Mouse (Mus musculus) frontal cortex, postnatal 36 days (tissue): ENCODE data around the gene Scly.
A peak's percentile ranks its signal among the peaks of the same experiment; 100 is the strongest.

Experiments used
- DNase-seq, 2 experiments: peaks; one replicate each; pipeline ENCODE4 v3.0.0; 2022; ENCODE audit warnings: low spot score in 2 of 2

Scly gene

DNA sequence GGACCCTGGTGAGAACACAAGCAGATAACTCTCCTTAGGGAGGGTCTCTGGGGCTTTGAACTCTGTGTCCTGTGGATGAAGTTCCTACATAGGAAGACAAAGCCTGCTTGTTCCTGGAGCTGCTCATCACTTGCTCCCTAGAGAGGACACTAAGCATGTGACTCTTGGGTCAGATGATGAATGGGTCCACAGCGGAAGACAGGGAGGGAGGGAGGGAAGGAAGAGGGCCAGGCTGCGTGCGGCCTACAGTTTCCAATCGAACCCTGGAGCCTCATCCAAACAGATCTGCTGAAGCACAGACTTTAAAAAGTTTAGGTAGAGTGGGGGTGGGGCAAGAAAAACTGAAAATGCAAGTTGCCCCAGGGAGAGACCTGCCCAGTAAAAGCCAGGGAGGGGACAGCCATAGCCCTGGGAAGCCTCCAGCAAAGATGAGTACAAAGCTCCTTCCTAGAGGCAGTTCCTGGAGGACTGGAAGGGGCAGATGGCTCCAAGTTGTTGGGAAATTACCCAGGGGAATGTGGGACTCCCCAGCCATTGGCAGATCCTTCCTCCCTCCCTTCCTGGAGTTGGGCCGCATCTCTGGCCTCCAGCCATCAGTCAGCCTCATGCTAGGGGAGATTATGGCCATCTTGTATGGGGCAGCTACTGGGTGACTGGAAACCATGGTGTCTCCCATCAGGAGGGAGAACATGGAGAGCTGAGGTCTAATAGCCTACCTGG lies 1.7 kb downstream of the Scly start:
- DNase-seq = no peak

DNA sequence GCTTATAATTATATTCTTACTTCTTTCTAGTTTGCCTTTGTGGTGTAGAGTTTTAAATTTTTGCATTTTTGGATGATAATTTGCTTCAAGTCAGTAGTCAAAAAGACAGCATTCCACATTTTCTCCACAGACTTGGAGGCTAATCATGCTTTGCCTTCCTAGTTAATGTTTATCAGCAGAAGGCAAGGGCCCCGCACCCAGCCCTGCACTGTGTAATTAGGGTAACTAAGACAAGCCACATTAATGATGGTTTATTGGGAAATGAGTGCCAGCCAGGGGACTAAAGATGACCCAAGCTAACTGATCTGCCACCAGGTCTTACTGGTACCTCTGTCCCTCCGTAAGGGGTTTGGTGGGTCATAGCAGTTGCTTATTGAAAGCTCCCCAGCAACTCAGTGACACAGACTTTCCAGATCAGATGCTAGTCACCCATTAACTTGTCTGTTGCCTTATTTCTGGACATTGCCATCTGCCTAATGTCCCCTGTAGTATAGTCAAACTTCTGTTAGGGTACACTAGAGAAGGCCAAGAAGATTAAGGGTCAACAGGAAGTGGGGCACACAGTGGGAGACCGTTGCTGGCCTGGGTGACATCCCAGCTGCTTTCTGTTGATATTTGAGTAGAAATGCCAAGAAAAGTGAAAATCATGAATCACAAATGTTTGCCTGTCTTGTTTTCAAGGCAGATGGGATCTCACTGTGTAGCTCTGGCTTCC lies 3.2 kb downstream of the Scly start:
- DNase-seq = no peak

DNA sequence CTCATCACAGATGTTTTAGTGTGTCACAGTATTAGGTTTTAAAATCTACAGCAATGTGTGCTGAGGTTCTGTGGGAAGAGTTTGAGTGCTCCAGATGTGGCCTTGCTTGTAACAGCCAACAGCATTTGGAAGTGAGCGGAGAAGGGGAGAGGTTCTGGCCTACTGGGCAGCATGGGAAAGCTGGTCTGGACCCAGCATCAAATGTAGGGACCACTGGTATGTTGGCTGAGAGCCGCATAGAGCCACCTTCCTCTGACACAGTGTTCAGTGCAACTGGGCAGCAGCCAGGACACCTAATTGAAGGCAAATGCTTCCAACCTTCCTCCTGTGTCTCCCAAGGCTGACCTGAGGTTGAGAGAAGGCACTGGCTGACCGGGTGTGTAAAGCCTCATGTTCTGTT lies 3.9 kb downstream of the Scly start:
- no peak for DNase-seq

DNA sequence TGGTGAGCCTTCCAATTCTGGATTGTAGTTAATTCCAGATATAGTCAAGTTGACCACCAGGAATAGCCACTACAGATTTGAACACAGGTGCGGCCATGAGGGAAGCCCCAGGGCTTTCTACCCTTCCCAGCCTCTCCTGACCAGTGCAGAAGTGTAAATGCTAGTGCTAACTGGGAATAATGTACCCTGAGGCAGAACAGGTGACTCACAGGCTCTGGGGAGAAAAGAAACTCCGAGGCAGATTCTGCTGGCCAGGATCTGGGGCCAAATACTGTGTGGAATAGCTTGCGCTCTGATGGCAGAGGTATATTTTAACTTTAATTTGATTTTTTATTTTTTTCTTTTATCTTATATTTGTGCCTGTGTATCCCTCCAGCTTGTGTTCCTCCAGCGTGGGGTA lies 6.5 kb downstream of the Scly start:
- DNase-seq = no peak

DNA sequence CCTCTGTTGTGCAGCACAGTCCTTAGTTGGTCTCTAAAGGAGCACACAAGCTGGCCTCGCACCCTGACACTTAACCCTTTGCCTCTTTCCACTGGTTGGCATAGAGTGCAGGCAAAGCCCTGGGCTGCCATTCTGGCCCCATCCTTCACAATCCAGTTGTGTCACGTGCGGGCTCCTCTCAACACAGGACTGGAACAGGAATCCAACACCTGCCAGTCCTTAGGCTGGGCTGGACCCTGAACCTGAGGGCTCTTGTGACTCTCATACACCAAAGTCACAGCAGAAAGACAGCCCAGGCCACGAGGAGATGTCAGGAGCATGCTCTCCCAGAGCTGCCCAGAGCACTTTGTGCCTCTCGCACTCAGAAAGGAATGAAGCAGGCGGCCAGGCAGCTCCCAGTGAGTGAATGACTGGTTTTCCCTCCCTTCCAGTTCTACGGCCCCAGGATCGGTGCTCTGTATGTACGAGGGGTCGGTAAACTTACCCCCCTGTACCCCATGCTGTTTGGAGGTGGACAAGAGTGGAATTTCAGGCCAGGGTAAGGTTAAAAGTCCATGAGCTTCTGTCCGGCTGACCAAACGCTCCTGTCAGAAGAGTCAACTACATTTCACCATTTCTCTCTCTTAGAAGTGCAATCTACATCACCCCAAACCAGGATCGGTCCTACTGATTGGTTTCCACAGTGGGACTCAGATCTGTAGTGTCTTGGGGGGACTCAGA lies 11.4 kb downstream of the Scly start:
- no peak for DNase-seq

DNA sequence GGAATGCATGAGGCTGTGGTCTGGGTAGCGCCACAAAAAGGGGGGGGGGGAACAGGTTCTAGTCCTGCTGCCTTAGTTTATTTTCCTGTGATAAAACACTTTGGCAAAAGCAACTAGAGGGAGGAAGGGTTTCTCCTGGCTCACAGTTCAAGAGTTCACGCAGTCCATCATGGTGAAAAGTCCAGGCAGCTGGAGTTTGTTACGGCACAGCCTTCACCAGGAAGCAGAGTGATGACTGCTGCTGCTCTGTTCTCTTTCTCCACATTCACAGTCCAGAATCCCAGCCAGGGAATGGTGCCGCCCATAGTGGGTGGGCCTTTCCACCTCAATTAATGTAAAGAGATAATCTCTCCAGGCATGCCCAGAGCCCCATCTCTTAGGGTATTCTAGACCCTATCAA lies 14.1 kb downstream of the Scly start:
- DNase-seq = no peak

DNA sequence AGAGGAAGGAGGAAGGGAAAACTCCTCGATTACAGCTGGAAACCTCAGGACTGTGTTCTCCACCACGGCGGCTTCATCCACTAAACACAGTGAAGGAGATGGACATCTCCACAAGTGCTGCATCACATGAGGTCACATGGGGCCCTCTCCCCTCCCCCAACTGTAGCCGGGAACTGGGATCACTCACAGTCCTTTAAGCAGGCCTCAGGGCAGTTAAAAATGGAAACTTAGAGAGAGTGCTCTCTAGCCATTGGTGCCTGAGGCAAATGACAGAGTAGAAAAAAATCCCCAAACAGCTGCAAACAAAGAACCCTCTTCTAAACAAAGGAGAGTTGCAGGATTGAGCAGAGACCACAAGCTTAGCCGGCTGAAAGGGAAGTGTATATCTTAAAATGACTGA lies 15.1 kb downstream of the Scly start:
- no peak for DNase-seq

DNA sequence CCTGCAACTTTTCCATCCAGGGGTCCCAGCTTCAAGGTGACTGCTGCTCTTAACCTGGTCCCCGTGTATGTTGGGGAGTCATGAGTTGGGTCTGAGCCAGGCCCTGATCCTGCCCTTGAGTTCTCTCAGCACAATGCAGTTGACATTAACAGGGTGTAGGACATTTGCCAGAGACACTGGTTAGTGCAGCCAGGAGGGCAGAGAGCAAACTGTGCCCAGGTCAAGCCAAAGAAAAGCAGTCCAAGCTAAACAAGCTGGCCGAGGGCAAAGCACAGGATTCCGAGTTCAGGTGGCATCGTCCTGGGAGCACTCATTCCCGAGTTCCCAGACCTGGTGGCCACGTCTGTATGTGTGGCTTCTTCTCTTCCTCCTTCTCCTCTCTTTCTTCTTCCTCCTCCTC lies 19.5 kb downstream of the Scly start:
- DNase-seq = no peak

DNA sequence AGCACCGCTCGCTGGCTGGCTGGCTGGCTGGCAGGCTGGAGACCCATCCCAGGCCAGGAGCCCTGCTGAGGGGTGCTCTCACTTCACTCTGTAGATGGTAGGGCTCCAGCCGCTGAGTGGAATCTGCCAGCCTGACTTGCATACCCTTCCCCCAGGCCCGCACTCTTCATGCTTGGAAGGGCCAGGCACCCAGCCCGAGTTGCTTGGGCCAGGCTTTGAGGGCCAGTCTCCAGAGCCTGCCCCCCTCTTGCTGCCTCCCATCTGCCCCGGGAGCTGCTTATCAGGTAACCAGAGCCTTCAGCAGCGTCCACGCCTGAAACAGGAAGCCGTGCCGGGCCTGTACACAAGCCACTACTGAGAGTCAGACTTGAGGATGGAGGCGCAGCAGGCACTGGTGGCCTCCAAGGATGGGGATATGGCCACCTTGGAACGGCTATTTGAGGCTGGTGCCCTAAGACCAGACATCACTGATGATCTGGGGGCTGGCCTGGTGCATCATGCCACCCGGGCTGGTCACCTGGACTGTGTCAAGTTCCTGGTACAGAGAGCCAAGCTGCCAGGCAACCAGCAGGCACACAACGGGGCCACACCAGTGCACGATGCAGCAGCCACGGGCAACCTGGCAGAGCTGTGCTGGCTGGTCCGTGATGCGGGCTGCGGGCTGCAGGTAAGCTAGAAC lies 23.8 kb downstream of the Scly start, which contains the start of gene Espnl:
Gene Espnl (plus strand): TSS at position 316 of the 679 bp plus-strand sequence.
- DNase-seq = no peak

DNA sequence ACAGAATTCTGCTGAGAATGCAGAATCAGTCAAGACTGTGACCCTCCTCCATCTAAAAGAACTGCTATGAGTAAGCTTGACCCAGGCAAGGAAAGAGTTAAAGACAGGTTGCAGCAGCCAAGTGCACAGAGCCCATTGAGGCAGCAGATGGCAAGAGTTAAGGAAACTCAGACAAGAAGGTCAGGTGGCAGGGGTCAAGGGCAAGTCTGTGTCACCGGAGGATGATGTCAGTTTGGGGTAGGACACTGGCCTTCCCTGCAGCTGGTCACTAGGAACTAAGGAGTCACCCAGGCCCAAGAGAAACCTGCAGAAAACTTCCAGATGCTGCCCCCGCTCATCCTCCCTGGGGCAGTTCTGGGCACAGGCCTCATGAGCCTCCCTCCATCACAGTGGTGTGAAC lies 26.5 kb downstream of the Scly start:
- DNase-seq = no peak

DNA sequence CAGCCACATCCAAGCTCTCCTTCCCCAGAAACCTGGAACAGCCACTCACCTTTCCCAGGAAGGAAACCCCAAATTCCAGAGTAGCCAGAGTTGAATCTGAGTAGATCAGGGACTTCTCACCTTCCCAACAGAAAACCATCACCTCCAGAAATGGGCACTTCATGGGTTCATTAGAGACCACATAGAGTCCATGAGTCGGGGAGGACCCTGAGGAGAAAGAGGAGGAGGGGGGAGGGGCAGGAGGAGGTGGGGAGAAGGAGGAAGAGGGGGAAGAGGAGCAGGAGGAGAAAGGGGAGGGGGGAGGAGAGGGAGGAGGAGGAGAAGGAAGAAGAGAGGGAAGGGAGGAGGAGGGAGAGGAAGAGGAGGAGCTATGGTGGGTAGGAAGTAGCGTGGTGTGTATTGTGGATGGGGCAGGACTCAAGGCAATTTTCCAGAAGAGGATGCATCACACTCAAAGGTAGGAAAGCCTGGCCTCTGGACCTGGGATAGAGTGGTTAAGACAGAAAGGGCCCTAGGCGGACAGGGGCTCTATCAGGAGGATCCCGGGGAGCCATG lies 27.4 kb downstream of the Scly start:
- DNase-seq = no peak

DNA sequence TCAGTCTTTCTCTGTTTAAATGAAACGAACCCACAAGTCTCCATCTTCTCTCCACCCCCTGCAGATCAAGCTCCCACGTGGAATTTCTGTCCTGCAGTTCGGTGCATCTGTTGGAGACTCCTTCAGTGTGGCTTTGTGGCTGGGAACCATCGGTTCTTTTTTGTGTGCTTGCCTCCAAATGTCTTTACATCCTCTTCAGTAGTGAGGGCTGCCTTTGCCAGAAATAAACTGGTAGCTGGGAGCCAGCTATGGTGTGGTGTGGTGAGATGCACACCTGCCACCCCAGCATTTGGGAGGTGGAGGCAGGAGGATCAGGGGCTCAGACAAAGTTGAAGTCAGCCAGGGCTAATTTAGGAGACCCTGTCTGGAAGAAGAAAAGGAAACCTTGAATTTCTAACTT lies 34.0 kb downstream of the Scly start:
- peak; percentile 38 to 64 for DNase-seq

DNA sequence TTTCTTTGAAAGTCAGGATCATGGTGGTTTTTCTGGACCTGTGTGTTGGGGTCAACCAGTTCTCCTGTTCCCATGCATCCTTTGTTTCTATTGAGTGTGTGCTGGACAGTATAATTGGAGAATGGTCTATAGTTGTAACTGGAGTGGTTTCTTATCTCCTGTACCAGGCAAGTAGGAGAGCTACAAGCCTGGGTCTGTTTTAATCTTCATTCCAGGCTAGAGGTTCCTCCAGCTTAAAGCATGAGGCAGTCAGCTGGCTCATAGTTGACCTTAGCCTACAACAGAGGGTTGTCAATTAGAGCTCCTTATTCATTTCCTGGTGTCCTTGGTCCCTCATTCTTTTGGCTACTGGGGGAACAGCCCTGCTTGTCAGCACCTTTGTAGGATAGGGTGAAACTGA lies 35.4 kb downstream of the Scly start:
- DNase-seq = no peak

DNA sequence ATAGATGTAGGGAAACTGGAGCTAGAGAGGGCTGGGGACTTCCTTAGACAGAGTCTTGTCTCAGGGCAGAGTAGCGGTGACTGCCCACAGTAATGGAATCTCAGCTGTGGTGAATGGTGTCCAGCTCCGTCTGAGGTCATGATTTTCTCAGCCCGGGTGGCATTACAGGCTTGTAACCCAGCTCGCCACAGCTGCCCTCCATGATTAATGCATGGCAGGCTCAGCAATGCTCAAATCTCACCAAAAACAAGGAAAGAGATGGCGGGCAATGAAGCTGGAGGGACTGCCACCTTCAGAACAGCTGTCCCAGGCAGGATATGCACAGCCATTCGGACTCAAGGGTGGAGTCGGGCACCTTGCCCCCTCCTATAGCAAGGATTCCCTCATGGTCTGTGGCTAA lies 39.2 kb downstream of the Scly start:
- DNase-seq = no peak

DNA sequence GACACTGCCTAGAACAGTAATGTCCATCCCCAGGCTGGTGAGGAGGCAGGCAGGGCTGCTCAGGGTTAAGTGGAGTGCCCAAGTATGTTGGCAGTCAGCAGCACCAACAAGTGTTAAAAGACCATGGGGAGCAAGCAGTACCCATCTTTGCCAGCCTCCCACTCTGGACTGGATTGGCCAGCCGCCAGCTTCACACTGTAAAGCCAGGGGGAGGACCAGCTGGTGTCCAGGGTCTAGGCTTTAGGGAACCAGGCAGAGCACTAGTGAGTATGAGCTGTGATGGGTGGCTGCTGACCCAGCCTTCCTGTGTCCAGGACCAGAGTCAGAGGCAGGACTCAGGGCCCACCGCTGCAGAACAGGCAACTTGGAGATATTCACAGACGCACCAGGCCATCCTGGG lies 45.9 kb downstream of the Scly start:
- peak; percentile 31 to 33 for DNase-seq

DNA sequence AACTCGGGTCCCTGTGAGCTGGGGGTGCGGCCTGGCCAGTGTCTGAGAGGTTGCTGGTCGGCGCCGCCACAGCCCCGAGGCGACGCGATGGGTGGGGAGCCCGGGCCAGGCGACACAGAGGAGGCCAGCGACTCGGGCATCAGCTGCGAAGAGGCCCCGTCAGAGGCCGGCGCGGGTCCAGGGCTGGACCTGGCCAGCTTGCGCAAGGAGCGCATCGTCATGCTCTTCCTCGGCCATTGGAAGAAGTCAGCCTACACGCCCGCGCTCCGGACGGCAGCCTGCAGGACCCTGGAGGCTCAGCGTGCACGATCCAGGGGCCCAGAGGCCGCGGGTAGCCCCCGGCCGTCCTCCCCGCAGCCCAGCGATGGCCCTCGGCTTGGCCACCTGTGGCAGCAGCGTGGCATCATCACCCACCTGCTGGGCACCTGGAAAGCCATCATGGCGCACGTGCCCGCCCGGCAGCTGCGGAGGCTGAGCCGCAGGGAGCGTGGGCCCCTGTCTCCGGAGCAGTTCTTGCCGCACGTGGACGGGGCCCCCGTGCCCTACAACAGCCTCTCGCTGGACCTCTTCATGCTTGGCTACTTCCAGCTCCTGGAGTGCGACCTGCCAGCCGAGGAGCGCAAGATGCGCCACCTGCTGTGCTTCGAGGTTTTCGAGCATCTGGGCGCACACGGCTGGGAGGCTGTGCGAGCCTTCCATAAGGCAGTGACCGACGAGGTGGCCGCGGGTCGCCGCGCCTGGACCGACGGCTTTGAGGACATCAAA lies 47.0 kb downstream of the Scly start:
- DNase-seq = peak in 1 of 2 experiments; percentile 20

DNA sequence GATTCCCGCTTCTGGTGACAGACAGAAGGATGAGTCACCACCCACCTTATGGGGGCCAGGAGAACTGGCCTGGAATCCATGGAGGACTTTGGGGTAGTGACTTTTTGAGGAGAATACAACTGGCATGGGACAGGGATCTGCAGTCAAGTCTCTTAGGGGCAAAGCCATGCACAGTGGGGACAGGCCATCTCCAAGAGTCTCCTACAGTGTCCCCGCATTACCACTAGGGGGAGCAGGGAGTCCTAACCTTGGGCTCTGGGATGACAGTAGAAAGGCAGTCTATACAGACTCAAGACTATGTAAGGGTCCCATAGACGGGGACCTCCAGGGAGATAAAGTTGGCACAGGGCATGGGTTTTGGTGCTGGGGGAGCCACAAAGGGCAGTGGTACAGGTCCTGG lies 48.8 kb downstream of the Scly start:
- DNase-seq = peak; percentile 54 to 64

DNA sequence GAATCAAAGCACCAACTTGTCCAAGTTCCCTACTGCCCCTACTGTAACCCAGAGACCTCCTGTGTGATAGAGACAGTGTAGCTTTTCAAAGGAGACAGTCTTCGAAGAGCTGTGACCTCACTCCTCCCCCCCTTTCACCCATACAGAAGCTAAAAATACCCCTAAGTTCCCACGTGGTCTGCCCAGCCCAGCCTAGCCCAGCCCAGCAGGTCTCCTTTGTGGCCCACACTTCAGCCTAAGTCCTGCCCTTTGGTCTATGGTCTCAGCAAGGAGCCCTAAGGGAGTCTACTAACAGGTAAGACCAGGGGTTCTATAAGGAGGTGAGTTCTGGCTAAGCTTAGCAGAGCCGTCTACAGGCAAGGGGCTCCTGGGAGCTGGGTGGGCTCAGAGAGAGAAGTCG lies 52.7 kb downstream of the Scly start, which contains the start of gene Klhl30:
Gene Klhl30 (plus strand): TSS at position 176 of the 400 bp plus-strand sequence.
- DNase-seq = no peak

DNA sequence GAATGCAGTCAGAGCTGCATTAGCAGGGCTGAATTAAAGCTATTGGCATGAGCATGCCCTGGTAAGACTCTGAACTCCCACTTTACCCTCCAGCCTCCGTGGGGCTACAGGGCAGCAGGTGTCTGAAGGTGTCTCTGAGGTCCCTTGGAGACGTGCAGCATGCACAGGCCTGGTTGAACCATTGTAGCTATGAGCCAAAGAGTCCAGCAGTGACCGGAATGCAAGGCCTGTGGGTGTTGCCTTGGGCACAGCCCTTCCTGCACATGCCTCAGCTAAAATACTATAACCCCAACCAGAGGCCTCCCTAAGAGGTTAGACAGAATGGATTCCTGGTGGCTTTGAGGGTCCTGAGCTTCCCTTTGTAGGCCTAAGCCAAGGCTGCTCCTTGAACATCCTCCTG lies 53.1 kb downstream of the Scly start:
- no peak for DNase-seq

DNA sequence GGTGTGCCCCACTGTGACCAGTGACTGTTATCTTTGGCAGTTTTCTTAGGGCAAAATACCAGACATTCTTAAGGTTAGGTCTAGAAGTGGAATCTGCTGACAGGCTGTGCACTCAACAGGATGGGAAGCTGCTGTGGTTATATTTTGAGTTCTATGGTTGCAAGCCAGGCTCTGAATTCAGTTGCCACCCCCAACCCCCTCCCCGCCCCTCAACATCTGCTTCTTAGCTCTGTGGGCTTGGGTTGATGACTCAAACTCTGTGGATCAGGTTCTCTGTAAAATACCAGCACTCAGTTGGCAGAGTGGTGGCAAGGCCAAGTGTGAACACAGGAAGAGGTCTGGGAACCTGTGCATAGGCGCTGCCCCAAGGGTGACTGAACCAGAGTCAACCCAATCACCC lies 54.1 kb downstream of the Scly start:
- peak; percentile 10 to 26 for DNase-seq

DNA sequence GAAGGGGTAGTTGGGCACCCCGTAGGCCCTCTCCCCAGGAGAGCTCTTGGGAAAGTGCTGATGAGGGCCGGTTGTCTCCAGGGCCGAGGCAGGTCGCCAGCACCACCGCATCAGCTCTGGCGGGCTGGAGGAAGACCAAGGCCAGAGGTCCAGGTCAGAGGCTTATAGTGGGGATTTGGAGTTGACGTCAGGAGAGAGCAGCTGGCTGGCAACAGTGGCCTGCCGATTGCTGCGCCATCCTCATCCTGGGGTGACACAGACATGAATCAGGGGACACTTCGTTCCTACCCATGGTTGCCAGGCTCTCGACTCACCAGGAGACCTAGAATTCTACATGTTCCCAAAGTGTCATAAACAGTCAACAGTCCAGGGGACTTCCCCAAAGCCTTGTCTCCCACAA lies 58.0 kb downstream of the Scly start:
- DNase-seq = no peak
